Mouse (Mus musculus) embryo, embryonic 9.5 days (tissue): ENCODE measurements at regions not wholly inside any gene's neighbourhood (a gene's known extent, or its start where the extent isn't known, plus 50 kb on each side); places are given as distances from the start of the nearest gene placed in this dataset.

Experiments used
- DNase-seq: peaks from one replicate; pipeline ENCODE4 v3.0.0-alpha.2; 2017; ENCODE audit errors: extremely low spot score

DNA sequence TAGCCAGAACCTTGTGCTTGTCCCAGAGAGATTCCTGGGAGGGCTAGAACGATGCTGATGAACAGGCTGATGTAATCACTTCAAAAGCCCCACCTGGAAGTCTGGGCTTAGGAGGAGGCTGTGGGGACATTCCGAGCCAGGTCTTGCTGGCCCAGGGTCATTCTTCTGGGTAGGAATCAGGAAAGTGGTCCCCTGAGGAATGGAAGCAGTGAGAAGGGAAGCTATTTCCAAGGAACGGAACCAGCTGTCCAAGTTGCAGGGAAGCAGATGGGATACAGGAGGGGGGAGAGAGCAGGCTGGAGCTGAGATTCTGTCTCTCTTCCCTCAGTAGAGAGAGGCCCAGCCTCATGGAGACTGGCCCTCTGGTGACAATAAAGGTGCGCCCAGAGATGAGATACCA, 243.9 kb downstream of the Tcf7l2 start:
- no peak for DNase-seq

GRCm38 (mm10) chr19:55991791-55992726, 250.4 kb downstream of the Tcf7l2 start:
- DNase-seq: no peak

- DNase-seq: no peak
These were observed 251.1 kb downstream of the Tcf7l2 start for GRCm38 (mm10) chr19:55992727-55993066.

DNA sequence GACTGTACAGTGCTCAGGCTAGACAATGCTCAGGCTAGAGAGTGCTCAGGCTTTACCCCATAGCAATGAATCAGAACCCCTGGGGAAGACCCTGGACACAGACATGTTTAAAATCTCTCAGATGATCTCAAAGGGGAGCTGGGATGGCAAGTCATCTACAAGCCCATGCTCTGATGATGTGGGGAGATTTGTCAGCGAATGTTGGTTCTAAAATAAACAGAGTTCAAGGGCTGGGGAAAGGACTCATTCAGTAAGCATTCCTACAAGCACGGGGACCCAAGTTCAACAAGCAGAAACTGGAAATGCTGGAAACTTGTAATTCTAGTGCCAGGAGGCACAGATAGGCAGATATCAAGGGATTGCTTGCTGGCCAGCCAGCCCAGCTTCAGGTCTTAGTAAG, 254.1 kb downstream of the Tcf7l2 start:
- DNase-seq: no peak

- DNase-seq: no peak
These were observed 257.0 kb downstream of the Tcf7l2 start for GRCm38 (mm10) chr19:55998454-55999180.

DNA sequence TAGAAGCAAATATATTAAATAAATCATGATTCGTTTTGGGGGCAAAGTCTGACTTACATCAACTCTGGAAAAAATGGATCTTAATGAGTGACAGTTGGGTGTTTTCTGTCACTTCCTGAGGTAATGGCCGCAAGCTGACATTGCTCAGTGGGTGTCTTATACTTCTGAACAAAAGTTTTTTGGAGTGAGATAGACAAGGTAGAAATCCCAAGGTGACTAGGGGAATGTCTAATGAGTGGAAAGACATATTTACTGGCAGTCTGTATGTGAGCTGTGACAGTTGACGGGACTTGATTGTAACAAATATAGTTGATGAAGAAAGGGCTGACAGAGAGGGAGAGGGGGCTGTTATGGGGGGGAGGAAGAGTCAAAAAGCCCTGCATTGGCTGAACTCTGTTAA, 257.8 kb downstream of the Tcf7l2 start:
- no peak for DNase-seq

DNA sequence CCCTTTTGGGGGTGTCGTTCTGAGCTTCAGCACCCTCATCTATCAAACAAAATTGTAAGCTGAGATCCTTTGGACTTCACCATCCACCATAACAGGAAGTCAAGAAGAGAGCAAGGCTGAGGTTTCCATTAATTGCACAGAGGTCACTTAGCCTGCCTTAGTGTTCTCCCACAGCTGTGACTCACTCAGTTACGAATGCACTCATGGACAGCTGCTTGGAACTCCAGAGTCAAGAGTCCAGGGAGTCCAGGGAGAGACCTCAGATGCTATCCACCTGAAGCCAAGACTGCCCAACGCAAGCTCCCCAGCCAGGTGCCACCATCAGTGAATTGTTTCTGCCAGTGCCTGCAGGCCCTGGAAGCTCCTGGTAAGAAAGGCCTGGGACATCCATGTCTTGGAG, 259.8 kb downstream of the Tcf7l2 start:
- no peak for DNase-seq

- DNase-seq: peak; percentile 13
These were observed 264.3 kb downstream of the Tcf7l2 start for GRCm38 (mm10) chr19:56005886-56006285.

- no peak for DNase-seq
These were observed 265.8 kb downstream of the Tcf7l2 start for GRCm38 (mm10) chr19:56007433-56007832.

- DNase-seq: no peak
These were observed 269.1 kb downstream of the Tcf7l2 start for GRCm38 (mm10) chr19:56010766-56011165.

DNA sequence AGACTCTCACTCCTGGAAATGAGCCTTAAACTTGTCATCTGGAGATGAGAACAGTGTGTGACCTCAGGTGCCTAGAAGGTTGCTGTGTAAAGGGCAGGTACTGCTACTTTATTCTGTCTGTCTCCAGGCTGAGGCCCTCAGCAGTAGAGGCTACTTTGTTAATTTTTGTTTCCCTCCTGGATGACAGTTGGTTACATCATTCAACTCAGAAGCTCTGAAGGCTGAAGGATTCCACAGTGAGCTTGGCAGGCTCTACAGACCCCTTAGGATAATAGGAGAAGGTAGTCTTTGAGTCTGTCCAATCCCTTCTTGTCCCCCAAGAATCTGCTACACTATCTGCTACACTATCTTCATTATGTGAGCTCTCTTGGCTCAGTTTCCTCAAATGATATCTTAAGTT, 269.7 kb downstream of the Tcf7l2 start:
- no peak for DNase-seq

- no peak for DNase-seq
These were observed 270.2 kb upstream of the Habp2 start for GRCm38 (mm10) chr19:56016548-56017346.

DNA sequence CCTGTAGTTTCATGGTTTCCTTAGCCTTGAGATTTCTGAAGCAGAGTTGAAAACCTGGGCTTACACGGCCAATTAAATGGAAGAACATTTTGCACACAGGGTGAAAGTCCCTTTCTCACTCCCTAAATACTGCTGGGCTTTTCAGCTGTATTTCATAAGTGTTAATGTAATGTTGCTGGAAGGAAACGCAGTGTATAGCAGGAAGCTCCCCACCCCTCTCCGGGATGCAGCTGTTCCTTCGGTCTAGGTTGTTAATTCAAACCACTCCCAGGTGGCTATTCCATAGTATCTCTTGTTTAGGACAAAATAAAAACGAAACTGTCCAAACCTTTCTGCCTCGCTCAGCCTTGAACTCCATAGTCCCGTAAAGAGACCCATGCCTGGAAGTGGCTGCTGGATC, 269.4 kb upstream of the Habp2 start:
- DNase-seq: no peak

DNA sequence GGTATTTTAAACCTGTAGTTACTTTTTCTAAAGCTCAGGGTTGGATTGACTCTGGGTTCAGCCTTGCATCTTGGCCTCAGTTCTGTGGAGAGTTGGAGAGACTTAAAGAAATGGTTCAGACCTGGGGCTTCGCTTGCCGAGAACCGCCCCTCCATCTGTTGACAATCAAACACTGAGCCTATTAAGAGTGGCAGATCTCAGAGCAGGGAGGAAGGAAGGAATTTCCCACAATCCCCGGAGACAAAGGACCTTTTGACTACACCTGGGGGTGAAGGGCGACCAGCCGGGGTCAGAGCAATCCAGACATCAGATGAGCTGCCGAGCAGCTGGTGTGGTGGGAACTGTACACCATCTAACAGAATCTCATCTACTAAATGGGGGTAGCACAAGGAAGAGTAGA, 267.8 kb upstream of the Habp2 start:
- peak; percentile 34 for DNase-seq

DNA sequence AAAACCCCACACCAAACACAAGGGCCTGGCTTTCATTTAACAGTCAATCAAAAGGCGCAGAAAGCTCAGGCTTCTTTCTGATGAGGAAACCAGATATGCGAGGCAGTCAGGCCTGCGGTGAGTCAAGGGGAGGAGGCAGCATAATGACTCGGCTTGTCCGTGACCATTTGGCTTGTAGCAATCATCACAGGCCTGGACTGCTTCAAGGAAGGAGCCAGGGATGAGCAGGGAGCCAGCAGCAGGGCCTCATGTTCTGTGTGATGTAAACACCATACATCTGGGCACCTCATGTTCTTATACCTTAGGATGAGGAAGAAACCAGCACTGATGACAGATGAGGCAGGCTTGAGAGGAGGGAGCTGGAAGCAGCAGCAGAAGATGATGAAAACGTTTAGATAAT, 264.6 kb upstream of the Habp2 start:
- peak; percentile 28 for DNase-seq

- DNase-seq: no peak
These were observed 262.3 kb upstream of the Habp2 start for GRCm38 (mm10) chr19:56024599-56024998.

- DNase-seq: peak; percentile 77
These were observed 257.3 kb upstream of the Habp2 start for GRCm38 (mm10) chr19:56029428-56030281.

DNA sequence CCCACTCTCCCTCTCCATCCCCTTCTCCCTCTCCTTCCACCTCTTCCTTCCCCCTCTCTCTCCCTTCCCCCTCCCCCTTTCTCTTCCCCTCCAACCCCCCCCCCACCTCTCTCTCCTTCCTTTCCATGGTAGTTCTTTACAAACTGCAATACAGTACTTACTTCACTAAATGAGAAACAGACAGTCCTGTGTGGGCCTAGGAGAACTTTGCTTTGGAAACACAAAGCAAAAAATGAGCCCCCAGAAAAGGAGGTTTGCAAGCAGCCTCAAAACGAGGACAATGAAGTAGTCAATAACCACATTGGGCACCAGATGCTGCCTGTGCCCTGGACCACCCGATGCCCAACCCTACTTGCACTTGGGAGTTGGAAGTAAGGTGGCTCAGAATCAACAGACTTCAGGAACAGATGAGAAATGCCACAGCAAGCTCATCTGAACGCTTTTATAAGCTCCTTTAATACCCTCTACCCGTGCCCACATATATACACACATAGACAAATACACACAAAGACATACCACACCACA, 256.5 kb upstream of the Habp2 start:
- DNase-seq: no peak

DNA sequence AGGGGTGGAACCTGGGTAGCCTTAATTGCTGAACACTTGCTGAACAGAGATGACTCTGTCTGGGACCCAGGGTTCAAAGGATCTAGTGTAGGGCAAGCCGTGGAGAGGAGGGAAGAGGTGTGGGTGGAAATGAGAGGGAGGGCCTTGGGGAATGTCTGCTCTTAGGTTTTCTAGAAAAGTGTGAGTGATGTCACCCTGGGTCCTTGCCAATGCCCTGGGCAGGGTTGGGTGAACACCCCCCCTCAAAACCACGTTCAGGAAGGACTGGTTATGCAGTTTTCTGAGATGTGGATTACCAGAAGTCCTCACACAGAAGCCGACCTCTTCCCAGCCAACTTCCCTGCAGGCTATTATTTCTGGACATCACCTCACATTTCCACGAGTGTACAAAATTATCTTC, 252.4 kb upstream of the Habp2 start:
- no peak for DNase-seq

GRCm38 (mm10) chr19:56037584-56037983, 249.4 kb upstream of the Habp2 start:
- no peak for DNase-seq
